Mouse (Mus musculus) R1 (cell line): Measurements from ENCODE around the gene Etl4.
"Not testable (repeated sequence)": the region's sequence is repeated elsewhere in the genome, so short reads cannot be mapped to it uniquely, and the experiment has no call there.

Experiments
- DNase-seq: peaks from one replicate; pipeline ENCODE4 v3.0.0-alpha.2; 2018; ENCODE audit warnings: low read depth, low spot score

Etl4 gene

DNA sequence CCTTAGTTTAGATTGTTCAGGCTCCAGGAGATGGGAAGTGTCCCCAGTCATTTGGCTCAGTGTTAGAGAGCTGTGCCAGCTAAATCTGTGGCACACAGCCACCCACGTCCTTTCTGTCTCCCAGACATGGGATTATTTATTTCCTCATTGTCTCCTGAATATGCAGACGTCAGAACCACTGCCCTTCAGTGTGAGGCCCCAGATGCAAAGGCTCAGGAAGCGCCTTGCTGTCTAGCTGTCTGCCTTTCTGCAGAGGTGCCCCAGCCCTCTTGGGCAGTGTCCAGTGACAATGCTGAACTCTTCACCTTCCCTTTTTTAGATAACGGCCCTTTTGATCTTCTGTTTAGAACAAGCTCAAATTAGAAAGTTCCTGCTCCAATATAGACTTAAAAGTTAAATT lies 740.2 kb downstream of the Etl4 start:
- DNase-seq, result no peak

DNA sequence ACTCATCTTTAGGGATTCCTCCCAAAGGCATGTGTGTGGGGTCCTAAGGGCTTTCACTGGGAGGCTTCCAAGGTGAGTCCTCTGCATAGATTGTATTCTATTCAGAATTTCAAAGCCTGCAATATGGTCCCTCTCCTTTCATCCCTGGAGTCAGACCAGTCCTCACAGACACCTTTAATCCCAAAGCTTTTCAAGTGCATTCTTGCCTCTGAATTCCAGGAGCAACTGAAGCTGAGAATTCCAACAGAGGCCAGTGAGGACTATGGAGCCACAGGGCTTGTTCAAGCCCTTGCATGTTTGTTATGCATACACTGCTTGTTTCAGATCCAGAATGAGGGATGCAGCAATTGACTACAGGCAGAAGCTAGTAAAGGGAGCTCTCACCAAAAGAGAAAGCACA lies 743.5 kb downstream of the Etl4 start:
- peak; percentile 89 for DNase-seq

DNA sequence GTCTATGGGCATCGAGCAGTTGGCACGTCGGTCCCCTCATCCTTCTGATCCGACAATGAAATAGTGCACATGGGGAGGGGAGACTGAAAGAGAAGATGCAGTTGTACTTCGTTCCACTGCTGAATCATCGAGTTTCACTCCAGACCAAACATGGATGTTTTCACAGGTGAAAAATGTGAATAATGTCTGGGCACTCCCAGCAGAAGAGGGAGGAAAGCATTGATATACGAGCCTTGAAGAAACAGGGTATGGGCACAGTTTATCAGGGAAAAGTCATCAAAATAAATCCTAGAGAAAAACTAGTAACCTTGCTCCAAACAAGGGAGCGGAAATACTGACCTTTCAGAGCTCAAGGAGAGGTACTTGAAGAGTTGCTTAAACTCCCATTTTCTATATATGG lies 744.5 kb downstream of the Etl4 start:
- DNase-seq, result no peak

DNA sequence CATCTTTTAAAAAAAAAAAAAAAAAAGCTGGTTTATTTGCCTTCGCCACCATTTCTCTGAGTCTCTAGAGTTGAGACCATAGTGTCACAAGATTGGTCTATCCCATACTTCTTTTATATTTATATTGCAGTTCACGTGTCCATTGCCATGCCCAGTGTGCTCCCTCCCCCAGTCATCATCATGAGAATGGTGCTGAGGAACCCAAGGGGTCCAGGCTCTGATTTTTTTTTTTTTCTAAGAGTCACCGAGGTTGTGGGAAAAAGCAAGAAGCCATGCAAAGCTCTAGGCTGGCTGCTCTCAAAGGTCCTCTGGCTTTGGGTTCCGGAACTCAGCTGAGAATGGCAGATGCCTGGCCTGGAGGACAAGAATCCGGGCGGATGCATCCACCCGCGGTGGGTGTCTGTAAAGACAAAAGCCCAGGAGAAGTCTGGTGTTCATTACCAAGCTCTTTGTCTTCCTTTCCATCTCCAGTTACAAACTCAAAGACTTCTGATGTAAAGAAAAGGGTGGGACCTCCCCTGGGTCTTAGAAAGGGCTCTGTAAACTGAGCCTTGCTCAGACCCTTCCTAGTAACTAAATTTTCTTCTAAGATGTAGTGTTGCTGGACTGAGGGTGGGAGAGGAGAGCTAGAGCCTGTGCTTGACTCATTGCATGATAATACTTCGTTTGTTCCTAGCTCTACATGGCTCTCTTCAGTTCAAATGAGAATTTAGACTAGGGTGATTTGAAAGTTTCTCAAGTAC lies 745.2 kb downstream of the Etl4 start:
- DNase-seq, result peak; percentile 100

DNA sequence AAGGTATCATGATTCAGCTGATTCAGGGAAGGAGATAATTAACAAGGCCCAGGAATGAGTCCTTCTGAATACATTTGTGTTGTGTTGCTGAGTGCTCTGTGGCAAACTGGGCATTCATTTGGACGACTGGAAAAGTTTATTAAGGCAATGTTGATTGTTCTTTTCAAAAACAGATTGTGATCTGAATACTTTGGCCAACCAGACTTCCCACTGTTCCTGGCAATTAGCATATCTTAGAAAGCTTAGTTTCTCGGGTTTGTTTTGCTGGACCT lies 745.7 kb downstream of the Etl4 start:
- no peak for DNase-seq

DNA sequence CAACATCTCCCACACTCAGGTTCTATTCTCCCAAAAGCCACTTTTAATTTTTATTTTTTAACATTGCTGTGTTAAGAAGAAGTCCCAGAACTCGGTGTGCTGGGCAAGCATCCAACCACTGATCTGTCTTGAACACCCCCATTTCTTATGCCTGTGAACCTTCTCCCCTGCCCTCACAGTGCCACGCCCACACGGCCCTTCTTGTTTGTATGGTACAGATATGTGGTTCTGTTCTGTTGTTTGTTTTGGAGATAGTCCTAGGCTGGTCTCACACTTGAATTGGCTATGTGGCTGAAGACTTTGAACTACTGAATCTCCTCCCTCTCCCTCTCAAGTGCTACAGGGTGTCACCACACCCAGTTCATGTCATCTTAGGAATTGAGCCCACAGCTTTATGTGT lies 748.3 kb downstream of the Etl4 start:
- DNase-seq, result no peak

DNA sequence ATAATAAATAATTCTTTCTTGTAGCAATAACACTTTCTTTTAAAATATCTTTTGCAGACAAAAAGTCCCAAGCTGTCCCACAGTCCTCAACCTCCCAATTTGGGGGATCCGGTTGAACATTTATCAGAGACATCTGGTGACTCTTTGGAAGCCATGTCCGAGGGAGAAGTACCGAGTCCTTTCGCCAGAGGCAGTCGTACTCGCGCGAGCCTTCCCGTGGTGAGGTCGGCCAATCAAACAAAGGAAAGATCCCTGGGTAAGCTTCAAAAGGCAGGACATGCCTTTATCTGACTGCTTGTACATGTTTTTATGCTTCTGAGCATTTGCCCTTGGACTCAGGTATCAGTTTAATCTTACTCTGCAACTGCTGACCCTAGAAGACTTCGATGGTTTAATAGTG lies 752.3 kb downstream of the Etl4 start:
- DNase-seq, result peak; percentile 81

DNA sequence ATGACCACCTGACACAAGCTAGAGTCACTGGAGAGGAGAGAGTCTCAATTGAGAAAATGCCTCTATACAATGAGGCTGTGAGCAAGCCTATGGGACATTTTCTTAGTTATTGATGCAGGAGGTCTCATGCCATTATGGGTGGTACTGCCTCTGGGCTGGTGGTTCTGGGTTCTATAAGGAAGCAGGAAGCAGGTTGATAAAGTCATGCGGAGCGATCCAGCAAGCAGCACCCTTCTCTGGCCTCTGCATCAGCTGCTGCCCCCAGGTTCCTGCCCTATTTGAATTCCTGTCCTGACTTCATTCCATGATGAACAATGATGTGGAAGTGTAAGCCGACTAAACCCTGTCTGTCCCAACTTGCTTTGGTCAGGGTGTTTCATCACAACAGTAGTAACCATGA lies 753.1 kb downstream of the Etl4 start:
- DNase-seq, result no peak

DNA sequence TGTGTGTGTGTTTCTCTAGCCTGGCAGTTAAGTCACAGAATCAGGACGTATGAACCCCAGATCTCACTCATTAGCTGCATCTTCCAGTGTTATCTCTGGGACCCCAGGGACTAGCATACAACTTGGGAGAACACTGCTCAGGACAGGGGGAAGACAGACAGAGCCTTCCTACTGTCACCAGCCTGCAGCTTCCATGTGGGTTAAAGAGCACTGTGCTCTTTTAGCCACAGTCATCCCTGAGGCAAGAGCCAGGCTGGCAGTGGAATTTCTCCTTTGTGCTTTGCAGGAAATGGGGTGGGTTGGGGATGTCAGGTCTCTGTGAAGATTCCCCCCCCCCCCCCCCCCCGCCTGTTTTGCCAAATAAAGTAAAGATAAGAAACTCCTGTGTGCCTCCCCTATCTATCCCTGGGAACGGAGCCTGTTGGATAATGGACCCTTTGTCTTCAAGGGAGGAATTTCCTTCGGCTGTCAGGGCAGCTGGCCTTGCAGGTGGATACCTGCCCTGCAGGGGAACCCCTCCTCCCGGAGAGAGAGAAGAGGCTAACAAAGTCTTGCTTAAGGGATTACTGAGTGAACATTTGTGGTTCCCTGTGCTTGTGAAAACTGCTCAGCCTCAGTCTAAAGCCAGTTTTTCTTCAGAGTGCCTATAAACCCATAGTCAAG lies 755.9 kb downstream of the Etl4 start:
- peak; percentile 97 for DNase-seq

DNA sequence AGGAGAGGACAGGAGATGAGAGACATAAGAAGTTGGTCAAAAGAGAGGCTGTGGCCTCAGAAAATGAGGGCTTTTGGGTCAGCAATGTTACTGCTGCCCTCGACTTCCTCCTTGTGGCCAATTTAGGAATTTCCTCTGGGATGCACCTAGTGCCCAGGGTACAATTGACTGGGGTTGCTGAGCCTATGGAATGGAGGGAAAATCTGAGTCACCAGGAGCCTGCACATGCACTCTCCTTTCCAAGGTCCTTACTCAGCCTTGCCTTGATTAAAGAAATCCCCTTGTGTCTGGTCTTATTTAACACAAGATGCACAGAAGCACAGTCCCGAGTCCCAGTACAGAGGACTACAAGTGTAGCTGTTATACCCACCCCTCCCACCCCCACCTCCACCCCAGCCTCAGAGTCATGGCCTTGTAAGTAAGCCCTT lies 756.5 kb downstream of the Etl4 start:
- DNase-seq, result peak; percentile 95

DNA sequence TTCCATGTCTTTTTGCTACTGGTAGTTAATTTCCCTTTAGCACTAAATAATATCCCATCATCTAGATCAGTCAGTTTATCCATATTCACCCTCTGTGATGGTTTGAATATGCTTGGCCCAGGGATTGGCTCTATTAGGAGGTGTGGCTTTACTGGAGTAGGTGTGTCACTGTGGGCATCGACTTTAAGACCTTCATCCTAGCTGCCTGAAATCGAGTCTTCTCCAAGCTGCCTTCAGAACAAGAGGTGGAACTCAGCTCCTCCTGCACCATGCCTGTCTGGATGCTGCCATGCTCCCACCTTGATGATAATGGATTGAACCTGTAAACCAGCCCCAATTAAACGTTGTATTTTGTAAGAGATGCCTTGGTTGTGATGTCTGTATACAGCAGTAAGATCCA lies 758.3 kb downstream of the Etl4 start:
- DNase-seq, result peak; percentile 94

DNA sequence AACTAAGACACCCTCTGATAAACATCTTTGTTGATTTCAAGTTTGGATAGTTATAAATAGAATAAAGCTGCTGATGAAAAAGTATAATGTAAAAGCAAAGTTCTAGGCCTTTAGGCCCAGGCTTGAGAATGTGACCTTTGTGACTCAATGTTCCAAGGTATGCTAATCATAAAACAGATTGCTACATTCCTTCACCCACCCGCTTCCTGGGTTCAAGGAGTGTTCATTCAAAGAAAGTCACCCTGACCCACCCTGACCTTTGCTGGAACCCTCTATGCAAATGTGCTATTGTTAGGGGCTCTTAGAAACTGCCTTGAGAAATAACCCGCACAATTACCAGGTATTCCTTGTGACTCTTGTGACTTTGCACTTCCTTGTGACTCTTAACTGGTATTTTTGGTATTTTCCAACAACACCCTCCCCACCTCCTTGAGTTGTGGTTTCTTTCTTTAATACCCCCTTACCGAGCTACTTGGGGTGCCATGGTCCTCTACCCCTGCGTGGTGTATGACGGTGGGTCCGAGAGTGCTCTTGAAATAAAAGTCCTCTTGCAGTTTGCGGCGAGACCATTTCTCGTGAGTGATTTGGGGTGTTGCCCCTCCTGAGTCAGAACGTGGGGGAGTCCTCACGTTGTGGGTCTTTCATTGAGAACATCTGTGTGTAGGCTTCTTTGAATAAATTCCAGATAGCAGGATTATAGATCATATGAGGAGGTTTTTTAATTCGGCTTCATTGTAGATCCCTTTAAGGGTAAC lies 758.9 kb downstream of the Etl4 start:
- peak; percentile 96 for DNase-seq

DNA sequence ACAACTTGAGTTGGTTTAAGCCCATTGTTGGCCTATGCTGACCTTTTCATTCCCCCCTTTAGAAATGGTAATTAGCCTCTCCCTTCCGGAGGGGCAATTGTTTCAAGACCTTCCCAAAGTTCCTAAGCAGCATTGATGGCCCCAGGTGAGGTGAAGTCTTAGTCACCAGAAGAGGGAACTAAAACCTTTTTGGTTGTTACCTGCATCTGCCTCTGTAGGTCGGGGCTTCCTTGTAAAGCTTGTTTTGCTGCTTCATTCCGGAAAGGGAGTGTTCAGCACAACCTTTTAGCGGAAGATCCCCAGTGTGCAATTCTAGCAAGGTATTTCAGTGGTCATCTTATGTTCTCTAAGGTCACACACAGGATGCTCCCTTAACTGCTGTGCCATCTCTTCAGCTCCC lies 759.8 kb downstream of the Etl4 start:
- DNase-seq, result peak; percentile 100

DNA sequence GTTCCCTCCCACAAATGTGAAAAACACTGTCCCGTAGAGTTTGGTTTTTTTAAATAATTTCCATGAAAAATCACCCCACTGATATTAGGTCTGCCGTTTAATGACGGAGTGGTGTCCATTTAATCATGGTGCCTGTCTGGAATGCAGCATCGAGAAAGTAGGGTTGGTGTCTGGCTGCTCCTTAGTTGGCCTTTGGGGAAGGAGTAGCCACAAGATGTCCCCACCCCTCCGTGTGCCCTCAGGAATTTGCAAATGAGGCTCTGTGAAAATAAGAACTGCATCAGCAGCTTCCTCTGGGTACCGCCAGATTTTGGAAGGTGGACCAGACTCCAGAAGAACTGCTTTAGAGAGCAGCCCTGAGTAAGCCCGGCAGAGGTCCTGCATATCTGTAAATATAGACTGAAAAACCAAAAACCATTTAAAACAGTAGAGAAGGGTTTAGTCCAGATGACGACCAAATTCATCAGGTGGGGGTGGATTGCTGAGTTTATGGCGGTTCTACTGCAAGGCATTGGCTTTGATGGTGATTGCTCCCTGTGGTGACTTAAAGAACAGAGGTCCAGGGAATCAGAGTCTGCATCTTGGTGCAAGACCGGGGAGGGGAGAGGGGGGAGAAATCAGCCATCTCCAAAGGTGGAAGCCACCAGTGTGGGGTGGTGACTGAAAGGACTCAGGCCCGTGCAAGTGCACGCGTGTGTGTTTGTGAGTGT lies 762.1 kb downstream of the Etl4 start:
- peak; percentile 92 for DNase-seq

DNA sequence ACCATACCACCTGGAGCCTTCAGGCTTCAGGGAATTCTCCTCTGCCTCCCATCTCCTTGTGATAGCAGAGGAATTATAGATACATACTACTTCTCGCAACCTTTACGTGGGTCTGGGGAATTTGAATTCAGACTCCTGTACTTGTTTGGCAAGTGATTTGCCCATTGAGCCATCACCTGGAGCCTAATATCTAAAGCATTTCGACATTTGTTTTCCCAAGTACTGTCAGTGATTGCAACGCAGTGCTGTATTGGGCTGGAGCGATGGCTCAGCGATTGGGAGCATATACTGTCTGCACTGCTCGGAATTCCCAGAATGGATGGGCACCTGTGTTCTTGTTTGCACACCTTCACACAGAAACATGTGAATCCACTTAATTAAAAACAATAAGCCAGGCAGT lies 762.7 kb downstream of the Etl4 start:
- DNase-seq, result no peak

DNA sequence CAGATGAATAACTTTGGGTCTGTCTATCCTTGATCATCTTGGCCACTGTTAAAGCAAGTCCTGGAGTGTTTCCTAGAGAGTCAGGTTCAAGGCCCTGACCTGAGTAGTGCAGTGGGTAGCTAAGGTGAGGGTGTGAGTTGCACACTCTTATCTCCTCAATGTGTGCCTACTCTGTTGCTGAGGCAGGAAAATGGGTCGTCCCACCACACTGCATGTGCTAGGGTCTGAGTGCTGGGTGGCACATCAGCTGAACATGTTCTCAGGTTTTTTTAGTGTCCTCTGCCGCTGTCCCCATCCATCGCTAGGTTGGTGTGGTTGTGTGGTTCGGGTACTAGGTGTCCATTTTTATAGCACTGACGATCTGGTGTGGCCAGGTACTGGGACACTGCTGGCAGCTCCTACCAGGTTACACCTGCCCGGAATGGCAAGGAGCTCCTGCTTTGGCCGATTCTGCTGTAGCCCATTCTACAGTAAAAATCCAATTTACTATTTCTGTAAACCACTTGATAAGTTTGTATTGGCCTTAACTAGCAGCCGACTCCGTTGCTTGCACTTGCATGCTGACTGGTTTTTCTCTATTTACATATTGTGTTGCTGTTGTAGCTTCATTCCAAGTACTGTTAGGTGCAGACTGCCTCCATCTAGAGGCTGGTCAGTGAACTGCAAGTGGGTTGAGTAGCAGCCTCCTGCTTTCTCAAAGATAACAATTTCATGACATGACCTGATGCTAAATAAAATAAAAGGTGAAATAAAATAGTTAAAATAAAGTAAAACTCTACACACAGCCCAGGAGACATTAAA lies 763.4 kb downstream of the Etl4 start:
- DNase-seq, result peak; percentile 90

DNA sequence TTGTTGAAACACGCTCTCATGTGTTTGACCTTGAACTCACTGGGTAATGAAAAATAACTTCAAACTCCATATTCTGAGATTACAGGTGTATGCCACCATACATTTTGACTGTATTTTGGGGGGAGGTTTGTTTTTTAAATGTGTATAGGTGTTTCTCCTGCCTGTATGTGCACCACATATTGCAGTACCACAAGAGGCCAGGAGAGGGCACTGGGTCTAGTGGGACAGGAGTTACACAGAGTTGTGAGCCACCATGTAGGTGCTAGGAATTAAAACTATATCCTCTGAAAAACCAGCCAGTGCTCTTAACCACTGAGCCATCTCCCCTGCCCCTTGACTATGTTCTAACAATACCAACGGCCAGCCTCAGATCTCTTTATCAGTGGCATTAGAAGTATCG lies 766.8 kb downstream of the Etl4 start:
- DNase-seq, result peak; percentile 86

DNA sequence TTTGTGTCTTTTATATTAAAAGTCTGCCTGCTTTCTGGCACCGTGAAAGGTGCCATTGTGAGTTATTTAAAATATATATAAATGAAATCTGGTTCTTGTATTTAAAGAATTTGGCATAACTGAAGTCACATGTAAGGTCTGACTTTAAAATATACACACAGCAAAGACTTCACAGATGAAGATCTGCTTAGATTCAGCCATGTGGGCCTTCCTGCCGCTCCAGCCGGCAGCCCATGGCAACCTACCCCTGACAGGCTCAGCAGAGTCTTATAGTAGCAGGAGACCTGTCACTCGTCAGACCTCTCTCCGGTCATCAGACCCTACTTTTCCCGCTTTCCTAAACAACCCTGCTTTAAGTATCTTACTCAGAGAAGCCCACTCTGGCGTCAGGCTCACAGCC lies 769.2 kb downstream of the Etl4 start:
- no peak for DNase-seq

DNA sequence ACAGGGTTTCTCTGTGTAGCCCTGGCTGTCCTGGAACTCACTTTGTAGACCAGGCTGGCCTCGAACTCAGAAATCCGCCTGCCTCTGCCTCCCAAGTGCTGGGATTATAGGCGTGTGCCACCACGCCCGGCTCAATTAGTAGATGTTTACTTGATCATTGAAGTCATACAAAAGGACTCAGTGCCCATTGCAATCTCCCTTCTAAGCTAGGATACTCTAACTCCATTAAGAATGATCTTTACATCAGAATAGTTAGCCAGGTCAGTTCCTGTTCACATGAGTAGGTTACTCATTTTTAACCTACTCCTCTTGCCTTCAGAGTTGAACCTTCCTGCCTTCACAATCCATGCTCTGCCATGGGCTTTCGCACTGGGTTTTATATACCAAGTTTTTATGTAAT lies 772.6 kb downstream of the Etl4 start:
- DNase-seq, result not testable (repeated sequence)

DNA sequence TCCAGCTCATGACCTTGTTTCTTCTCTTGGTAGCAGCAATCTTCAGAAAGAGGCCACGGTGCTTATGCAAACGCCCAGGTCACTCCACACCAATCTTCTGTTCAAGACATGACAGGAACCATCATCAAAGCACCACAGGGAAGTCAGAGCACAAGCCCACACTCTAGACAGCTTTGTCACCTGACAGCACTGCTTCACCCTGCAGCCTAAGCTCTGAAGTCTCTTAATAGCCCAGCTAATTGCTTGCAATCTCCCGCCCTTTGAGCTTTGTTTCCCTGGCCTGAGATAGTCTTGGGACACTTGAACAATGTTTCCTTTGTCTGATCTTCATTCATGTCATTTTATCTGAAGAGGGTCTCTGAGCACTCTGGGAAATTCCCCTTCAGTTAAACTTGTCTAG lies 779.8 kb downstream of the Etl4 start:
- DNase-seq, result peak; percentile 58

DNA sequence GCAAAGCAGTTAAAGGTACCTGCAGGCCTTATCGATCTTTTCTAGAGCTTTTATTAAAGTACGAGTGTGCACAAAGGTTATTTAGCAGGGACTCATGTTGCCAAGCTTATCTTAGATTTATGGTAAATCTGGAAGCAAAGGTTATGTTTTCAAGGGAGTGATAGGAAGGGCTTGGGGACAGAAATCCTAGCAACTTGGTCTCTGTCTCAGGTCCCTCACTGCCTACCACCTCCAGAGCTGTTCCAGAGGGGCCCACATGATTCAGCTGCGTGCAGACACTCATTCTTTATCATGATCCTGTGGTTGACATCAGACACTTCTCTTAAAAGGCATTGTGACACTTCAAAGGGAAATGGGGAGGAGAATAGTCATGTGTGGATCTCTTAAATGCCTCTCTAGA lies 783.3 kb downstream of the Etl4 start:
- DNase-seq, result no peak

DNA sequence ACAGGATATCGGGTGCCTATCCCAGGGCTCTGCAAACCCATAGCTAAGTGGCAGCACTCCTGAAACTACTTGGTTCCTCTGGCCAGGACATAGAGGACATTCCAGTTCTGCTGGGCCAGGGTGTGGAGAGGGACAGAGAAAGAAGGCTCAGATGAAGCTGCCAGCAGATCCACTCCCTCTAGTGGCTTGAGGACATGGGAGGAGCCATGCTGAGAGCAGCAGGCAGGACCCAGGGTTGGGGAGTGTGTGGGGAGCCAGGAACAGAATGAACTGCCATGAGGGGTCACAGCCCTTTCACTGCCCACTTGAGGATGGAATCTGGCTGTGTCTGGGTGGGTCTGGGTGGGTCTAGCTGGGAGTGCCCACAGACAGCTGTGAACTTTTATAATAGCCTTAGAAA lies 784.2 kb downstream of the Etl4 start:
- peak; percentile 88 for DNase-seq
